26 mouse cellular contexts compared by ENCODE assay signal in genomic region chr19:40232560-40232959, GRCm38 (mm10). TPM values are rescaled to one million over a fixed set of nuclear protein-coding genes. Genes with fewer than 3 reads are reported as not detected.
DNase-seq lines count a peak whose midpoint lies in the region; ATAC-seq and TF ChIP-seq lines count a peak whose summit lies in the region.
"Had no signal": no experiment of that assay in that cellular context is flagged by ENCODE, and none has a peak within 500 bp of the region (broad histone marks: within the 10 kb centered on the region; RNA-seq: fewer than 3 reads in every experiment).

No protein-coding gene starts in this region.

- no peak overlapping the region for H3K9ac ChIP-seq in intestine, postnatal 0 days (ENCODE audit: low read depth, low read length)
- no peak overlapping the region for H3K9ac ChIP-seq in forebrain, embryonic 11.5 days (ENCODE audit: low read length)
- H3K9ac ChIP-seq: forebrain, embryonic 15.5 days; heart, embryonic 13.5 days; hindbrain, embryonic 12.5 days had no signal

- peaks cover 3% of the 10 kb centered on the region for H3K4me1 ChIP-seq in embryonic fibroblast, embryonic 13.5 days (ENCODE audit: control insufficient read depth, insufficient read depth, low read length)
- no peaks in the 10 kb centered on the region for H3K4me1 ChIP-seq in intestine, postnatal 0 days (replicated peaks; ENCODE audit: control insufficient read depth, insufficient read depth, low read length)
- H3K4me1 ChIP-seq in small intestine, adult 2 months (ENCODE audit: control insufficient read depth, insufficient read depth, insufficient read length, low read length), result no peaks in the 10 kb centered on the region
- H3K4me1 ChIP-seq in forebrain, embryonic 11.5 days (replicated peaks; ENCODE audit: control insufficient read depth, insufficient read depth, low read length), result no peaks in the 10 kb centered on the region
- no peaks in the 10 kb centered on the region for H3K4me1 ChIP-seq in embryonic facial prominence, embryonic 10.5 days
- H3K4me1 ChIP-seq: forebrain, embryonic 10.5 days; forebrain, embryonic 15.5 days; heart, embryonic 13.5 days; hindbrain, embryonic 12.5 days had no signal

- H3K4me3 ChIP-seq in embryonic fibroblast, embryonic 13.5 days (ENCODE audit: insufficient read depth, low read length), result no peak overlapping the region
- H3K4me3 ChIP-seq in intestine, postnatal 0 days (ENCODE audit: low read depth, low read length), result no peak overlapping the region
- no peak overlapping the region for H3K4me3 ChIP-seq in small intestine, adult 2 months (ENCODE audit: low read depth, low read length)
- no peak overlapping the region for H3K4me3 ChIP-seq in forebrain, embryonic 11.5 days (ENCODE audit: low read depth, low read length)
- H3K4me3 ChIP-seq in layer of hippocampus, adult 2 months, result no peak overlapping the region
- no peak overlapping the region for H3K4me3 ChIP-seq in embryonic facial prominence, embryonic 10.5 days
- H3K4me3 ChIP-seq: erythroblast, embryonic 14.5 days; forebrain, embryonic 10.5 days; forebrain, embryonic 15.5 days; heart, embryonic 13.5 days; hindbrain, embryonic 12.5 days had no signal

- no peaks in the 10 kb centered on the region for H3K9me3 ChIP-seq in intestine, postnatal 0 days (ENCODE audit: control insufficient read depth)
- no peaks in the 10 kb centered on the region for H3K9me3 ChIP-seq in forebrain, embryonic 11.5 days (ENCODE audit: control insufficient read depth, low read length)
- no peaks in the 10 kb centered on the region for H3K9me3 ChIP-seq in embryonic facial prominence, embryonic 10.5 days
- H3K9me3 ChIP-seq: forebrain, embryonic 10.5 days; forebrain, embryonic 15.5 days; heart, embryonic 13.5 days; hindbrain, embryonic 12.5 days had no signal

- peak; percentile 87 for DNase-seq in heart, adult 11 months
- DNase-seq in heart, postnatal 4 days, result no peak
- DNase-seq in forebrain, embryonic 11.5 days (ENCODE audit: low spot score), result no peak
- DNase-seq in layer of hippocampus, adult 2 months (ENCODE audit: low spot score in 2 of 2), result no peak
- DNase-seq in embryonic facial prominence, embryonic 10.5 days (ENCODE audit: low spot score), result no peak
- DNase-seq: adrenal gland, postnatal 10 days; cerebellum, adult 11-12 months; cerebellum, adult 9-10 months; cerebellum, postnatal 25 days; gastrocnemius, postnatal 25 days; heart, postnatal 36 days had no signal

- peak overlapping the region; percentile 27 for H3K27ac ChIP-seq in embryonic fibroblast, embryonic 13.5 days (ENCODE audit: insufficient read depth, low read length)
- peak overlapping the region; percentile 51 for H3K27ac ChIP-seq in intestine, postnatal 0 days (ENCODE audit: low read depth, low read length)
- 0 out of 2 replicates have a peak overlapping the region, but pooled peaks have one; percentile 4 for H3K27ac ChIP-seq in small intestine, adult 2 months (ENCODE audit: insufficient read depth, low read depth, low read length)
- no peak overlapping the region for H3K27ac ChIP-seq in forebrain, embryonic 11.5 days (ENCODE audit: low read depth, low read length)
- H3K27ac ChIP-seq in layer of hippocampus, adult 2 months, result no peak overlapping the region
- no peak overlapping the region for H3K27ac ChIP-seq in embryonic facial prominence, embryonic 10.5 days (replicated peaks)
- H3K27ac ChIP-seq: forebrain, embryonic 10.5 days; forebrain, embryonic 15.5 days; heart, embryonic 13.5 days; hindbrain, embryonic 12.5 days had no signal

- peak; percentile 82 for ATAC-seq in intestine, postnatal 0 days
- no peak for ATAC-seq in forebrain, embryonic 11.5 days (replicated peaks; ENCODE audit: low FRiP score)
- ATAC-seq: forebrain, embryonic 15.5 days; hindbrain, embryonic 16.5 days had no signal

- 66% methylated on average over 2 of the region's 2 CpGs for WGBS in intestine, postnatal 0 days
- WGBS in small intestine, adult 2 months, result 54% methylated on average over 2 of the region's 2 CpGs
- 91% methylated on average over 2 of the region's 2 CpGs for WGBS in forebrain, embryonic 11.5 days
- WGBS in embryonic facial prominence, embryonic 10.5 days, result 89% methylated on average over 2 of the region's 2 CpGs

- peak overlapping the region; percentile 43 for H3K4me2 ChIP-seq in intestine, postnatal 0 days (replicated peaks; ENCODE audit: low read depth)
- no peak overlapping the region for H3K4me2 ChIP-seq in forebrain, embryonic 11.5 days (ENCODE audit: low read depth, low read length, severe bottlenecking)
- H3K4me2 ChIP-seq: forebrain, embryonic 15.5 days; heart, embryonic 13.5 days; hindbrain, embryonic 12.5 days had no signal

- TF ChIP-seq CTCF in embryonic fibroblast, embryonic 13.5 days (IDR thresholded peaks at IDR 0.05; ENCODE audit: borderline replicate concordance, insufficient read depth, low read length), result no peak
- TF ChIP-seq CTCF in intestine, postnatal 0 days (IDR thresholded peaks at IDR 0.05; ENCODE audit: low read depth), result peak; percentile 21; the same call in 1 of the 2 replicates
- TF ChIP-seq CTCF in small intestine, adult 2 months (IDR thresholded peaks at IDR 0.05; ENCODE audit: extremely low read depth, insufficient read length, insufficient replicate concordance, low read depth, low read length), result no peak
- TF ChIP-seq CTCF in layer of hippocampus, adult 2 months (conservative IDR thresholded peaks at IDR 0.05), result no peak

- H3K27me3 ChIP-seq in intestine, postnatal 0 days (replicated peaks; ENCODE audit: control insufficient read depth, insufficient read depth, low read length), result no peaks in the 10 kb centered on the region
- no peaks in the 10 kb centered on the region for H3K27me3 ChIP-seq in small intestine, adult 2 months (ENCODE audit: control insufficient read depth, insufficient read depth, low read length)
- no peaks in the 10 kb centered on the region for H3K27me3 ChIP-seq in forebrain, embryonic 11.5 days (ENCODE audit: control insufficient read depth, insufficient read depth, low read length)
- H3K27me3 ChIP-seq in embryonic facial prominence, embryonic 10.5 days (replicated peaks; ENCODE audit: low read depth, poor library complexity, severe bottlenecking), result no peaks in the 10 kb centered on the region
- H3K27me3 ChIP-seq: forebrain, embryonic 15.5 days; heart, embryonic 13.5 days; hindbrain, embryonic 12.5 days had no signal

- no peak for TF ChIP-seq POLR2A in embryonic fibroblast, embryonic 13.5 days (IDR thresholded peaks at IDR 0.05; ENCODE audit: low read depth, low read length)
- TF ChIP-seq POLR2A in small intestine, adult 2 months (IDR thresholded peaks at IDR 0.05; ENCODE audit: low read depth, low read length), result no peak

- peaks cover 29% of the 10 kb centered on the region; the same call in 1 of the 2 replicates for H3K36me3 ChIP-seq in intestine, postnatal 0 days (ENCODE audit: control insufficient read depth, insufficient read depth)
- H3K36me3 ChIP-seq in small intestine, adult 2 months (ENCODE audit: control insufficient read depth, insufficient read depth, low read length), result peaks cover 42% of the 10 kb centered on the region
- no peaks in the 10 kb centered on the region for H3K36me3 ChIP-seq in forebrain, embryonic 11.5 days (ENCODE audit: control insufficient read depth, insufficient read depth, low read length)
- H3K36me3 ChIP-seq in embryonic facial prominence, embryonic 10.5 days (replicated peaks), result peaks cover 11% of the 10 kb centered on the region
- H3K36me3 ChIP-seq: forebrain, embryonic 15.5 days; hindbrain, embryonic 12.5 days had no signal

RNA-seq across cellular contexts. Expression of gene Pdlim1, which starts 39.1 kb away (rescaled TPM):
- 100 to 1,000 TPM; 266 to 281 TPM for total RNA-seq in heart, postnatal 4 days (2021)
- 121 and 212 TPM in 2 replicates for polyA plus RNA-seq in embryonic fibroblast, embryonic 13.5 days (2011; ENCODE audit: insufficient read length, low read depth, missing spikeins)
- polyA plus RNA-seq in intestine, postnatal 0 days (2015; fragmentation: Nextera tagmentation; extraction: Ambion mirVana), result 167 and 175 TPM in 2 replicates
- 92.8 and 353 TPM in 2 replicates for polyA plus RNA-seq in small intestine, adult 2 months (2012; rRNA removed)
- 71.2 and 73.9 TPM in 2 replicates for polyA plus RNA-seq in forebrain, embryonic 11.5 days (2014; fragmentation: Nextera tagmentation; extraction: Ambion mirVana)
- 10 to 100 TPM; 10.9 to 13.2 TPM for total RNA-seq in layer of hippocampus, adult 2 months (2021)
- polyA plus RNA-seq in embryonic facial prominence, embryonic 10.5 days (2016; fragmentation: Nextera tagmentation; extraction: Ambion mirVana), result 122 and 133 TPM in 2 replicates
- total RNA-seq: MEL had no signal

RNA-seq across cellular contexts. Expression of gene Cyp2c70, which starts 45.4 kb away (rescaled TPM):
- total RNA-seq in heart, postnatal 4 days (2021), result under 1 TPM; 0.74 TPM
- not detected in 2 replicates for polyA plus RNA-seq in embryonic fibroblast, embryonic 13.5 days (2011; ENCODE audit: insufficient read length, low read depth, missing spikeins)
- 1.3 and 2.5 TPM in 2 replicates for polyA plus RNA-seq in intestine, postnatal 0 days (2015; fragmentation: Nextera tagmentation; extraction: Ambion mirVana)
- polyA plus RNA-seq in small intestine, adult 2 months (2012; rRNA removed), result not detected in 2 replicates
- not detected in 2 replicates for polyA plus RNA-seq in forebrain, embryonic 11.5 days (2014; fragmentation: Nextera tagmentation; extraction: Ambion mirVana)
- 1 to 10 TPM; 1.9 to 3.0 TPM for total RNA-seq in layer of hippocampus, adult 2 months (2021)
- not detected in 2 replicates for polyA plus RNA-seq in embryonic facial prominence, embryonic 10.5 days (2016; fragmentation: Nextera tagmentation; extraction: Ambion mirVana)
- total RNA-seq: gastrocnemius, postnatal 25 days; granulocyte monocyte progenitor cell, adult 5-6 weeks; MEL had no signal
- polyA plus RNA-seq: C2C12; cortical plate, adult 2 months; embryonic facial prominence, embryonic 14.5 days; erythroblast, embryonic 14.5 days; forebrain, embryonic 10.5 days; forebrain, embryonic 15.5 days; heart, embryonic 13.5 days; heart, postnatal 0 days; hindbrain, embryonic 12.5 days; hindbrain, embryonic 16.5 days had no signal

Comparison
In these comparisons a context has a peak if more than half of its experiments do, and no peak if none do; other contexts are left out.
1. H3K27ac ChIP-seq: peak in embryonic fibroblast, embryonic 13.5 days (single experiment), intestine, postnatal 0 days (single experiment) and small intestine, adult 2 months (single experiment); none in forebrain, embryonic 11.5 days (single experiment), layer of hippocampus, adult 2 months (single experiment) and embryonic facial prominence, embryonic 10.5 days (single experiment).